18 mouse cellular contexts compared by ENCODE assay signal in the genomic region with DNA sequence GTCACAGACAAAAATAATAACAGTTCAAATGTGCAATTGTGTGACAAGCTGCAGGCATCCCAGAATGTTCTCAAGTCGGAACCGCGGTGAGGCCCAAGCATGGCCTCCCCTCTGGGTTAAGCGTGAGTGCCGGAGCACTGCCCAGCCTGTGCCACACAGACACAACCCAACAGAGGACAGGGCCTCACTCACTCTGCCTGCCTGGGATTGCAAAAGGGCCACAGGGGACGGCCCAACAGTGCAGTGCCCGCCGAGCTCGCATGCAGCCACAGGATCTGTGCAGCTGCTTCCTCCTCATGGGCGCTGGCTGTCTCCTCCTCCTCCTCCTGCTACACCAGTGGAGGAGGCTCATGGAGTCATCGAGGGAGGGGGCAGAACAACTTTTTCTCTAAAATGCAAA.
"Had no signal": no experiment of that assay in that cellular context is flagged by ENCODE, and none has a peak within 500 bp of the region (broad histone marks: within the 10 kb centered on the region; RNA-seq: fewer than 3 reads in every experiment).

No protein-coding gene starts in this region.

- H3K27ac ChIP-seq: kidney, postnatal 0 days; limb, embryonic 13.5 days; liver, embryonic 14.5 days; lung, embryonic 15.5 days; midbrain, embryonic 15.5 days; neural tube, embryonic 12.5 days; neural tube, embryonic 15.5 days; stomach, embryonic 15.5 days had no signal

- H3K4me3 ChIP-seq: limb, embryonic 13.5 days; lung, embryonic 15.5 days; midbrain, embryonic 15.5 days; neural tube, embryonic 12.5 days; neural tube, embryonic 15.5 days; stomach, embryonic 15.5 days had no signal

- H3K4me2 ChIP-seq: limb, embryonic 13.5 days; lung, embryonic 15.5 days; midbrain, embryonic 11.5 days; midbrain, embryonic 15.5 days; neural tube, embryonic 12.5 days; neural tube, embryonic 15.5 days; stomach, embryonic 15.5 days had no signal

- ATAC-seq: intestine, postnatal 0 days; liver, postnatal 0 days; midbrain, embryonic 15.5 days had no signal

- H3K9me3 ChIP-seq: limb, embryonic 13.5 days; lung, embryonic 15.5 days; midbrain, embryonic 15.5 days; neural tube, embryonic 12.5 days; neural tube, embryonic 15.5 days; stomach, embryonic 15.5 days had no signal

- DNase-seq: kidney, adult 2 months; kidney, postnatal 36 days; left cerebral cortex, postnatal 4 days; liver, postnatal 0 days; right cerebral cortex, adult 18-20 months; right cerebral cortex, postnatal 14 days; spleen, adult 18-20 months; thymus, postnatal 25 days had no signal

- H3K4me1 ChIP-seq: neural tube, embryonic 12.5 days; stomach, embryonic 15.5 days had no signal

- H3K27me3 ChIP-seq: limb, embryonic 13.5 days; lung, embryonic 15.5 days; midbrain, embryonic 15.5 days; neural tube, embryonic 12.5 days; neural tube, embryonic 15.5 days; stomach, embryonic 15.5 days had no signal

- H3K9ac ChIP-seq: limb, embryonic 13.5 days; liver, embryonic 14.5 days; liver, postnatal 0 days; lung, embryonic 15.5 days; midbrain, embryonic 15.5 days; neural tube, embryonic 12.5 days; neural tube, embryonic 15.5 days; stomach, embryonic 15.5 days had no signal
